Mouse (Mus musculus) midbrain, embryonic 10.5 days (tissue): Measurements from ENCODE around the gene Slc6a9. TPM values are rescaled to one million over a fixed set of nuclear protein-coding genes. Genes with fewer than 3 reads are reported as not detected.

Experiments
- DNase-seq: peaks from one replicate; pipeline ENCODE4 v3.0.0-alpha.2; 2017; ENCODE audit warnings: low spot score
- H3K27ac ChIP-seq: fragments of 300-500 bp; sonication (generic); replicated peaks from 2 replicates; pipeline ENCODE4 v1.5.1; 2016; ENCODE audit warnings: mild to moderate bottlenecking
- H3K27me3 ChIP-seq: fragments of 300-500 bp; sonication (generic); 2 replicates; pipeline ENCODE4 v1.6.1; 2016; ENCODE audit warnings: low read depth, mild to moderate bottlenecking; ENCODE audit not compliant: poor library complexity, severe bottlenecking
- H3K36me3 ChIP-seq: fragments of 300-500 bp; sonication (generic); 2 replicates; pipeline ENCODE4 v1.6.1; 2016; ENCODE audit warnings: mild to moderate bottlenecking, moderate library complexity
- H3K4me1 ChIP-seq: fragments of 300-500 bp; sonication (generic); 2 replicates; pipeline ENCODE4 v1.6.1; 2016
- H3K4me3 ChIP-seq: fragments of 300-500 bp; sonication (generic); 2 replicates; pipeline ENCODE4 v1.5.1; 2016; ENCODE audit warnings: mild to moderate bottlenecking, moderate library complexity
- H3K9me3 ChIP-seq: fragments of 300-500 bp; sonication (generic); replicated peaks from 2 replicates; pipeline ENCODE4 v1.6.1; 2016; ENCODE audit warnings: mild to moderate bottlenecking
- WGBS: fragments of 180-500 bp; shearing (Covaris S2); methylation state at CpG from one replicate; pipeline ENCODE4 v1.1.7; 2016; 5-methylcytosine and 5-hydroxymethylcytosine counted together
- polyA plus RNA-seq: library from polyadenylated mRNA; unstranded; fragments of >200 nt; fragmentation: Nextera tagmentation; extraction: Ambion mirVana; gene quantifications from 2 replicates; pipeline ENCODE4 v1.2.1, GENCODE M21; 2016

Slc6a9 gene
- polyA plus RNA-seq, 1 experiment from 2014 or later, result 6.7 TPM

GRCm38 (mm10) chr4:117844467-117844866 is 10.2 kb downstream of the Slc6a9 start:
- DNase-seq, result no peak
- Histone ChIP-seq H3K4me3 (no peak overlapping the region), H3K27ac (no peak overlapping the region), H3K4me1 (peaks cover 14% of the 10 kb centered on the region), H3K9me3 (no peaks in the 10 kb centered on the region), H3K36me3 (no peaks in the 10 kb centered on the region), H3K27me3 (no peaks in the 10 kb centered on the region)
- 83% methylated on average over 5 of the region's 5 CpGs for WGBS

- 91% methylated on average over 11 of the region's 11 CpGs for WGBS
These were observed 11.0 kb downstream of the Slc6a9 start for GRCm38 (mm10) chr4:117845316-117845715.

GRCm38 (mm10) chr4:117846261-117846660 is 12.0 kb downstream of the Slc6a9 start:
- no peak overlapping the region for H3K4me3 ChIP-seq
- H3K27ac ChIP-seq, result no peak overlapping the region
- no peak for DNase-seq
- no peaks in the 10 kb centered on the region for H3K36me3 ChIP-seq
- H3K9me3 ChIP-seq, result no peaks in the 10 kb centered on the region
- no peaks in the 10 kb centered on the region for H3K27me3 ChIP-seq
- WGBS, result 96% methylated on average over 4 of the region's 4 CpGs
- H3K4me1 ChIP-seq, result peaks cover 30% of the 10 kb centered on the region

More at GRCm38 (mm10) chr4:117845316-117845715, 11.0 kb downstream of the Slc6a9 start:
- no peak for DNase-seq
- Histone ChIP-seq H3K4me1 (peaks cover 23% of the 10 kb centered on the region), H3K36me3 (no peaks in the 10 kb centered on the region), H3K27me3 (no peaks in the 10 kb centered on the region), H3K9me3 (no peaks in the 10 kb centered on the region), H3K27ac (no peak overlapping the region), H3K4me3 (no peak overlapping the region)

- DNase-seq, result no peak
- no peaks in the 10 kb centered on the region for H3K36me3 ChIP-seq
- H3K4me1 ChIP-seq, result peaks cover 30% of the 10 kb centered on the region
- H3K27ac ChIP-seq, result peak overlapping the region; percentile 35; the same call in 1 of the 2 replicates
- no peaks in the 10 kb centered on the region for H3K27me3 ChIP-seq
- no peaks in the 10 kb centered on the region for H3K9me3 ChIP-seq
- no peak overlapping the region for H3K4me3 ChIP-seq
- 66% methylated on average over 2 of the region's 2 CpGs for WGBS
These were observed 12.7 kb downstream of the Slc6a9 start for GRCm38 (mm10) chr4:117847011-117847410.

GRCm38 (mm10) chr4:117849063-117849462 is 14.8 kb downstream of the Slc6a9 start:
- WGBS, result 63% methylated on average over 17 of the region's 17 CpGs
- H3K27me3 ChIP-seq, result no peaks in the 10 kb centered on the region

GRCm38 (mm10) chr4:117849506-117849905 is 15.2 kb downstream of the Slc6a9 start:
- DNase-seq, result no peak
- peaks cover 30% of the 10 kb centered on the region for H3K4me1 ChIP-seq
- no peaks in the 10 kb centered on the region for H3K9me3 ChIP-seq
- no peaks in the 10 kb centered on the region for H3K27me3 ChIP-seq
- no peaks in the 10 kb centered on the region for H3K36me3 ChIP-seq
- 34% methylated on average over 5 of the region's 5 CpGs for WGBS
- peak overlapping the region; percentile 67 for H3K27ac ChIP-seq
- H3K4me3 ChIP-seq, result peak overlapping the region; percentile 16; the same call in 1 of the 2 replicates

More at GRCm38 (mm10) chr4:117849063-117849462, 14.8 kb downstream of the Slc6a9 start:
- no peaks in the 10 kb centered on the region for H3K9me3 ChIP-seq
- H3K4me3 ChIP-seq, result 0 out of 2 replicates have a peak overlapping the region, but pooled peaks have one; percentile 16
- H3K36me3 ChIP-seq, result no peaks in the 10 kb centered on the region
- peaks cover 30% of the 10 kb centered on the region for H3K4me1 ChIP-seq
- H3K27ac ChIP-seq, result peak overlapping the region; percentile 67
- DNase-seq, result no peak

- no peak for DNase-seq
- H3K4me3 ChIP-seq, result no peak overlapping the region
- H3K4me1 ChIP-seq, result peaks cover 32% of the 10 kb centered on the region
- no peaks in the 10 kb centered on the region for H3K36me3 ChIP-seq
- H3K27ac ChIP-seq, result peak overlapping the region; percentile 67
- H3K9me3 ChIP-seq, result no peaks in the 10 kb centered on the region
- no peaks in the 10 kb centered on the region for H3K27me3 ChIP-seq
- 88% methylated on average over 7 of the region's 7 CpGs for WGBS
These were observed 15.9 kb downstream of the Slc6a9 start for GRCm38 (mm10) chr4:117850176-117850575.

- no peak overlapping the region for H3K4me3 ChIP-seq
- H3K9me3 ChIP-seq, result no peaks in the 10 kb centered on the region
- 86% methylated on average over 7 of the region's 7 CpGs for WGBS
- H3K27me3 ChIP-seq, result no peaks in the 10 kb centered on the region
- H3K36me3 ChIP-seq, result no peaks in the 10 kb centered on the region
- DNase-seq, result no peak
- H3K4me1 ChIP-seq, result peaks cover 35% of the 10 kb centered on the region
- H3K27ac ChIP-seq, result peak overlapping the region; percentile 67; the same call in 1 of the 2 replicates
These were observed 16.6 kb downstream of the Slc6a9 start for GRCm38 (mm10) chr4:117850871-117851270.

GRCm38 (mm10) chr4:117852152-117852868 is 18.0 kb downstream of the Slc6a9 start:
- Histone ChIP-seq H3K4me3 (no peak overlapping the region), H3K4me1 (peaks cover 39% of the 10 kb centered on the region), H3K36me3 (no peaks in the 10 kb centered on the region), H3K27me3 (no peaks in the 10 kb centered on the region), H3K9me3 (no peaks in the 10 kb centered on the region), H3K27ac (no peak overlapping the region)
- whole genome bisulfite sequencing, result 86% methylated on average over 10 of the region's 10 CpGs
- no peak for DNase-seq

- WGBS, result 89% methylated on average over 9 of the region's 9 CpGs
- H3K27me3 ChIP-seq, result no peaks in the 10 kb centered on the region
- peaks cover 28% of the 10 kb centered on the region for H3K4me1 ChIP-seq
- H3K9me3 ChIP-seq, result no peaks in the 10 kb centered on the region
- no peak overlapping the region for H3K4me3 ChIP-seq
- H3K27ac ChIP-seq, result peak overlapping the region; percentile 53
- DNase-seq, result no peak
- no peaks in the 10 kb centered on the region for H3K36me3 ChIP-seq
These were observed 20.8 kb downstream of the Slc6a9 start for GRCm38 (mm10) chr4:117855146-117855545.

- peaks cover 30% of the 10 kb centered on the region for H3K4me1 ChIP-seq
- no peak overlapping the region for H3K27ac ChIP-seq
- H3K27me3 ChIP-seq, result no peaks in the 10 kb centered on the region
- no peaks in the 10 kb centered on the region for H3K36me3 ChIP-seq
- WGBS, result 74% methylated on average over 3 of the region's 3 CpGs
- H3K4me3 ChIP-seq, result no peak overlapping the region
- no peak for DNase-seq
- no peaks in the 10 kb centered on the region for H3K9me3 ChIP-seq
These were observed 24.5 kb downstream of the Slc6a9 start for GRCm38 (mm10) chr4:117858794-117859193.

GRCm38 (mm10) chr4:117860570-117860969 is 26.3 kb downstream of the Slc6a9 start:
- H3K27me3 ChIP-seq, result no peaks in the 10 kb centered on the region
- H3K27ac ChIP-seq, result no peak overlapping the region
- peaks cover 29% of the 10 kb centered on the region for H3K4me1 ChIP-seq
- no peaks in the 10 kb centered on the region for H3K36me3 ChIP-seq
- 89% methylated on average over 9 of the region's 9 CpGs for WGBS
- no peaks in the 10 kb centered on the region for H3K9me3 ChIP-seq
- no peak for DNase-seq
- no peak overlapping the region for H3K4me3 ChIP-seq

GRCm38 (mm10) chr4:117862823-117863222 is 28.5 kb downstream of the Slc6a9 start:
- DNase-seq, result no peak
- Histone ChIP-seq H3K36me3 (no peaks in the 10 kb centered on the region), H3K27me3 (peaks cover 12% of the 10 kb centered on the region), H3K4me1 (peaks cover 23% of the 10 kb centered on the region), H3K4me3 (no peak overlapping the region), H3K9me3 (no peaks in the 10 kb centered on the region), H3K27ac (no peak overlapping the region)
- WGBS, result 33% methylated on average over 4 of the region's 4 CpGs
